14 mouse cellular contexts compared by ENCODE assay signal in genomic region chr2:130949781-130950180, GRCm38 (mm10). TPM values are rescaled to one million over a fixed set of nuclear protein-coding genes. Genes with fewer than 3 reads are reported as not detected.
DNase-seq lines count a peak whose midpoint lies in the region; ATAC-seq and TF ChIP-seq lines count a peak whose summit lies in the region.
"Had no signal": no experiment of that assay in that cellular context is flagged by ENCODE, and none has a peak within 500 bp of the region (broad histone marks: within the 10 kb centered on the region; RNA-seq: fewer than 3 reads in every experiment).

No protein-coding gene starts in this region.

- H3K4me1 ChIP-seq in heart, embryonic 10.5 days, result no peaks in the 10 kb centered on the region
- H3K4me1 ChIP-seq in kidney, adult 2 months (ENCODE audit: control insufficient read depth, insufficient read depth, low read length), result no peaks in the 10 kb centered on the region; the same call in 1 of the 2 replicates
- no peaks in the 10 kb centered on the region for H3K4me1 ChIP-seq in kidney, embryonic 14.5 days (ENCODE audit: control insufficient read depth, insufficient read depth, low read length)
- no peaks in the 10 kb centered on the region for H3K4me1 ChIP-seq in hindbrain, postnatal 0 days (ENCODE audit: insufficient read depth, low read length)
- H3K4me1 ChIP-seq: embryonic facial prominence, embryonic 12.5 days; forebrain, embryonic 15.5 days; heart, embryonic 15.5 days; hindbrain, embryonic 10.5 days had no signal

- no peak for ATAC-seq in kidney, embryonic 14.5 days (ENCODE audit: low FRiP score, low TSS enrichment)
- no peak for ATAC-seq in hindbrain, postnatal 0 days

- WGBS in heart, embryonic 10.5 days, result 75% methylated on average over 2 of the region's 2 CpGs
- 56% methylated on average over 2 of the region's 2 CpGs for WGBS in kidney, adult 2 months
- WGBS in kidney, embryonic 14.5 days, result 71% methylated on average over 2 of the region's 2 CpGs
- WGBS in hindbrain, postnatal 0 days, result 70% methylated on average over 2 of the region's 2 CpGs

- H3K9me3 ChIP-seq in heart, embryonic 10.5 days, result no peaks in the 10 kb centered on the region
- no peaks in the 10 kb centered on the region for H3K9me3 ChIP-seq in kidney, embryonic 14.5 days (ENCODE audit: control insufficient read depth, low read length)
- H3K9me3 ChIP-seq in hindbrain, postnatal 0 days (ENCODE audit: low read length), result no peaks in the 10 kb centered on the region
- H3K9me3 ChIP-seq: embryonic facial prominence, embryonic 12.5 days; forebrain, embryonic 15.5 days; heart, embryonic 15.5 days; hindbrain, embryonic 10.5 days had no signal

- intact Hi-C loops in heart, postnatal 10 days (cut with DNase I), result loop anchor here (2.0 kb wide), 1 partner anchor 131 kb away; no protein-coding TSS in a partner anchor

- TF ChIP-seq CTCF in kidney, adult 2 months (conservative IDR thresholded peaks at IDR 0.05; ENCODE audit: insufficient read depth, insufficient read length, low read depth, low read length), result no peak
- TF ChIP-seq CTCF in hindbrain, postnatal 0 days (IDR thresholded peaks at IDR 0.05; ENCODE audit: low read depth), result no peak

- peaks cover 4% of the 10 kb centered on the region; the same call in 1 of the 2 replicates for H3K36me3 ChIP-seq in heart, embryonic 10.5 days
- no peaks in the 10 kb centered on the region for H3K36me3 ChIP-seq in kidney, adult 2 months (ENCODE audit: control insufficient read depth, insufficient read depth, low read length)
- H3K36me3 ChIP-seq in kidney, embryonic 14.5 days (ENCODE audit: control insufficient read depth, insufficient read depth, low read length), result peaks cover 4% of the 10 kb centered on the region; the same call in 1 of the 2 replicates
- peaks cover 9% of the 10 kb centered on the region; the same call in 1 of the 2 replicates for H3K36me3 ChIP-seq in hindbrain, postnatal 0 days (ENCODE audit: insufficient read depth, low read length)
- H3K36me3 ChIP-seq: embryonic facial prominence, embryonic 12.5 days; heart, embryonic 15.5 days had no signal

- DNase-seq in heart, postnatal 10 days, result peak; percentile 10 to 18
- DNase-seq in heart, embryonic 10.5 days (ENCODE audit: low spot score), result no peak
- peak; percentile 50 for DNase-seq in kidney, adult 2 months
- peak; percentile 49 for DNase-seq in adipocyte (ENCODE audit: low spot score)
- peak; percentile 14 for DNase-seq in kidney, postnatal 14 days
- DNase-seq in urinary bladder, postnatal 10 days (ENCODE audit: low spot score), result no peak
- no peak for DNase-seq in hindbrain, postnatal 0 days (ENCODE audit: low spot score)

- TF ChIP-seq POLR2A in kidney, adult 2 months (IDR thresholded peaks at IDR 0.05; ENCODE audit: low read depth, low read length), result no peak

- H3K27me3 ChIP-seq in heart, embryonic 10.5 days (ENCODE audit: insufficient read depth, poor library complexity, severe bottlenecking), result no peaks in the 10 kb centered on the region
- no peaks in the 10 kb centered on the region for H3K27me3 ChIP-seq in kidney, adult 2 months (replicated peaks; ENCODE audit: control insufficient read depth, insufficient read depth, low read length)
- no peaks in the 10 kb centered on the region for H3K27me3 ChIP-seq in kidney, embryonic 14.5 days (ENCODE audit: control insufficient read depth, insufficient read depth, low read length)
- H3K27me3 ChIP-seq in hindbrain, postnatal 0 days (ENCODE audit: insufficient read depth, low read length), result no peaks in the 10 kb centered on the region
- H3K27me3 ChIP-seq: embryonic facial prominence, embryonic 12.5 days; forebrain, embryonic 15.5 days; heart, embryonic 15.5 days had no signal

- H3K4me3 ChIP-seq in heart, embryonic 10.5 days, result no peak overlapping the region
- H3K4me3 ChIP-seq in kidney, adult 2 months (ENCODE audit: insufficient read depth, low read depth, low read length), result no peak overlapping the region
- no peak overlapping the region for H3K4me3 ChIP-seq in kidney, embryonic 14.5 days (ENCODE audit: low read length)
- no peak overlapping the region for H3K4me3 ChIP-seq in hindbrain, postnatal 0 days (ENCODE audit: low read length)
- H3K4me3 ChIP-seq: embryonic facial prominence, embryonic 12.5 days; forebrain, embryonic 15.5 days; heart, embryonic 15.5 days; hindbrain, embryonic 10.5 days had no signal

- no peak overlapping the region for H3K27ac ChIP-seq in heart, embryonic 10.5 days
- no peak overlapping the region for H3K27ac ChIP-seq in kidney, adult 2 months (ENCODE audit: insufficient read depth, low read depth, low read length)
- no peak overlapping the region for H3K27ac ChIP-seq in kidney, embryonic 14.5 days (ENCODE audit: low read depth, low read length)
- H3K27ac ChIP-seq in hindbrain, postnatal 0 days, result no peak overlapping the region
- H3K27ac ChIP-seq: embryonic facial prominence, embryonic 12.5 days; forebrain, embryonic 15.5 days; heart, embryonic 15.5 days; hindbrain, embryonic 10.5 days; hindbrain, embryonic 14.5 days had no signal

- no peak overlapping the region for H3K9ac ChIP-seq in kidney, embryonic 14.5 days (ENCODE audit: low read depth, low read length)
- H3K9ac ChIP-seq in hindbrain, postnatal 0 days (replicated peaks; ENCODE audit: low read length), result no peak overlapping the region
- H3K9ac ChIP-seq: embryonic facial prominence, embryonic 12.5 days; forebrain, embryonic 15.5 days; heart, embryonic 15.5 days; hindbrain, embryonic 14.5 days had no signal

- H3K4me2 ChIP-seq in kidney, embryonic 14.5 days (replicated peaks; ENCODE audit: low read depth, low read length), result no peak overlapping the region
- H3K4me2 ChIP-seq in hindbrain, postnatal 0 days (ENCODE audit: low read depth, low read length), result no peak overlapping the region
- H3K4me2 ChIP-seq: embryonic facial prominence, embryonic 12.5 days; forebrain, embryonic 15.5 days; heart, embryonic 11.5 days; heart, embryonic 15.5 days; hindbrain, embryonic 14.5 days had no signal

RNA-seq across cellular contexts. Expression of gene Atrn, which starts 43.5 kb away (rescaled TPM):
- 10 to 100 TPM; 29.4 to 30.9 TPM for total RNA-seq in heart, postnatal 10 days (2021)
- polyA plus RNA-seq in heart, embryonic 10.5 days (2016; fragmentation: Nextera tagmentation; extraction: Ambion mirVana), result 5.3 and 5.6 TPM in 2 replicates
- polyA plus RNA-seq in kidney, adult 2 months (2012; rRNA removed), result 14.5 and 14.9 TPM in 2 replicates
- polyA plus RNA-seq in kidney, embryonic 14.5 days (2014; fragmentation: Nextera tagmentation; extraction: Ambion mirVana), result 8.2 and 11.6 TPM in 2 replicates
- total RNA-seq in hindbrain, postnatal 0 days (2014; rRNA removed), result 76.4 and 78.4 TPM in 2 replicates
- polyA plus RNA-seq in hindbrain, postnatal 0 days (2015; fragmentation: Nextera tagmentation; extraction: Ambion mirVana), result 11.2 and 12.6 TPM in 2 replicates

RNA-seq across cellular contexts. Expression of gene 4930402H24Rik, which starts 43.6 kb away (rescaled TPM):
- total RNA-seq in heart, postnatal 10 days (2021), result 10 to 100 TPM; 74.6 to 86.1 TPM
- 36.8 and 56.0 TPM in 2 replicates for polyA plus RNA-seq in heart, embryonic 10.5 days (2016; fragmentation: Nextera tagmentation; extraction: Ambion mirVana)
- 70.2 and 91.4 TPM in 2 replicates for polyA plus RNA-seq in kidney, adult 2 months (2012; rRNA removed)
- polyA plus RNA-seq in kidney, embryonic 14.5 days (2014; fragmentation: Nextera tagmentation; extraction: Ambion mirVana), result 20.6 and 35.0 TPM in 2 replicates
- 131 and 188 TPM in 2 replicates for total RNA-seq in hindbrain, postnatal 0 days (2014; rRNA removed)
- polyA plus RNA-seq in hindbrain, postnatal 0 days (2015; fragmentation: Nextera tagmentation; extraction: Ambion mirVana), result 57.2 and 57.6 TPM in 2 replicates

Comparison
In these comparisons a context has a peak if more than half of its experiments do, and no peak if none do; other contexts are left out.
1. DNase-seq: peak in heart, postnatal 10 days (2 of 2), kidney, adult 2 months (single experiment), adipocyte (single experiment) and kidney, postnatal 14 days (single experiment); none in heart, embryonic 10.5 days (single experiment), urinary bladder, postnatal 10 days (single experiment) and hindbrain, postnatal 0 days (single experiment).